Mouse (Mus musculus): ENCODE data around the gene Mus81. TPM values are rescaled to one million over a fixed set of nuclear protein-coding genes. Genes with fewer than 3 reads are reported as not detected.

Mus81 gene
- total RNA-seq, 4 experiments from 2014 or later = 25.8 to 40.4 (median 33.8) TPM

DNA sequence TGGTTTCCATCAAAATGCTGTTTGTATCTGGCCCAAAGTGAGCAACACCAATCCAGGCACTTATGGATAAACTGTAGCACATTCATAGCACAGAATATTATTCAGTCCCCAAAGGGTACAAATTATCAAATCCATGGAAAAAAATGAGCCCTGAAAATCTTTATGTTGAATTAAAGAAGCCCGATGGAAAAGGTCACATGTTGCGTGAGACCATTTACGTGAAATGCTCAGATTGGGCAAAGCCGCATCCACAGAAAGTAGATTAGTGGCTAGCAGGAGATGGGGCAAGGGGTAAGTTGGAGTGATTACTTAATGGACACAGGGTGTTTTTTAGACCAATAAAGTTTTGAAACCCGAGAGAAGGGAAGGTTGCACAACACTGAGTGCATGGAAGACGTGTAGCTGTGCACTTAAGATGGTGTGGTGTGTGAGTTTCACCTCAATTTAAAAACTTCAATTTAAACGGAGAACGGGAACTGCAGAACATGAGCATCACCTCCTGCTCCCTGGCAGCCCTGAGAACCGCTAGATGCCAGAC is 43.8 kb downstream of the Mus81 start:
- no peak for DNase-seq

DNA sequence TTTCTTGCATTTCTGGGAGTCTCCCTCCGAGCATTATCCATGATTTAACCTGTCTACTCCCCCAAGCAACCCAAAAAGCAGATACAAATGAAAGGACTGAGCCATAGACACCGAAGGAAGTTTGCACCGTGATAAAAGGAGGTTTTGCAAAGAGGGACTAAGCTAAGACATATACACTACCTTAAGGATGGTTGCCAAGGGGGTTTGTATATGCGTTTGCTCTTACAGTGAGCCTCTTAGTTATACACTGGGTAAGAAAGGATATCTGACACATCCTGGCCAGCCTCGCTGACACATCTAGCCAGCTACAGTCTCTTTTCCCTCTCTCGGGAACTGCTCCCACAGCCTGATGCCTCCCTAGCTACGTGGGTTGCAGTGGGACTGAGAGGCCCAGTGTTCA is 54.3 kb downstream of the Mus81 start:
- no peak for DNase-seq

DNA sequence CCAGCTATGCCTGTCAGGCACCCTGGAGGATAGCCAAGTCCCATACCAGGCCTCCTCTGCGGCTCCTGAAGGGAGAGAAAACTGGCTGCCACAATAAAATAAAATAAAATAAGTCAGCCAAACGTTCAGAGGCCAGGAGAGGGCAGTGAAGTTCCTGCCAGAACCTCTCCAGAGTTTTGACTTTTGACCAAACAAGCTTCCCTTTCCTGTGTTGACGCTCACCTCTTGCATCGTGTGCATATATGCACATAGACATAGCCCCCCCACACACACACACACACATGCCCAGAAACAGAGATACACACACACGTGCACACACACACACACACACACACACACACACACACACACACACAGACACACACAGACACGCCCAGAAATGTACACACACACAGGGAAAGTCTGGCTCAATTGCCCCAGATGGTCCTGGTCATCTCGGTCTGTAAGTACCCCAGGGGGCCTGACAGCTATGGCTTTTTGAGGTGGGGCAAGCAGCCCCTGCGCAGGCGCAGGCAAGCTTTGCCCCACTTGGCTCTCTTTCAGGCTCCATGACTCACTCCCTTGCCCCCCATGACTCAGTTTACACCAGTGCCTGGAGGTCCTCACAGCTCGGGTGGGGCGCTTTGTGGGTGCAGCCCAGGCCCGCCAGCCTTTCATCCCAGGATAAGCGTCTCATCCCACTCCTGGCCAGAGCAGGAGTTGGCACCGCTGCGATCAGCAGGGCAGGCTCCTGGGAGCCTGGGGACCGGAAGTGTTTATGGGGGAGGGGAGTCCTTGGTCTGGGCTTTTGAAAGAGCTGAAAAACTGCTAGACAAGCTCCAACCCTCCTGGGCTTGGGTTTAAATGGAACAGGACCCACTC is 55.0 kb downstream of the Mus81 start:
- DNase-seq = peak; percentile 53

Other genes with a start within 250 kb of the Mus81 start
- 10 to 100 TPM; 23.9 to 35.0 (median 29.7) TPM for gene Pacs1, start 215.3 kb downstream of the Mus81 start, total RNA-seq (2022)
- gene Sf3b2, start 192.9 kb downstream of the Mus81 start, total RNA-seq (2022) = 100 to 1,000 TPM; 179 to 198 (median 191) TPM
- gene Gal3st3, start 190.1 kb downstream of the Mus81 start, total RNA-seq (2022) = under 1 TPM; 0.09 to 0.62 (median 0.30) TPM
- not detected for gene Catsper1, start 152.7 kb downstream of the Mus81 start, total RNA-seq (2022)
- 10 to 100 TPM in 2 of 4 experiments, 1 to 10 TPM in 2; 1.2 to 14.6 (median 6.8) TPM for gene Cst6, start 138.8 kb downstream of the Mus81 start, total RNA-seq (2022)
- gene Eif1ad, start 121.7 kb downstream of the Mus81 start, total RNA-seq (2022) = 10 to 100 TPM; 22.2 to 26.7 (median 25.2) TPM
- gene Banf1, start 121.2 kb downstream of the Mus81 start, total RNA-seq (2022) = 100 to 1,000 TPM; 130 to 147 (median 140) TPM
- gene Sart1, start 99.7 kb downstream of the Mus81 start, total RNA-seq (2022) = 100 to 1,000 TPM in 2 of 4 experiments, 10 to 100 TPM in 2; 75.2 to 101 (median 98.6) TPM
- gene Tsga10ip, start 85.9 kb downstream of the Mus81 start, total RNA-seq (2022) = under 1 TPM in 1 of 4 experiments, not detected in 3; 0.17 TPM
- gene Drap1, start 63.4 kb downstream of the Mus81 start, total RNA-seq (2022) = 100 to 1,000 TPM; 272 to 295 (median 289) TPM
- 10 to 100 TPM; 52.2 to 59.2 (median 52.8) TPM for gene AI837181, start 63.3 kb downstream of the Mus81 start, total RNA-seq (2022)
- under 1 TPM in 3 of 4 experiments, not detected in 1; 0.22 to 0.86 (median 0.56) TPM for gene Fosl1, start 40.9 kb downstream of the Mus81 start, total RNA-seq (2022)
- gene Ccdc85b, start 30.5 kb downstream of the Mus81 start, total RNA-seq (2022) = 10 to 100 TPM in 3 of 4 experiments, 1 to 10 TPM in 1; 8.9 to 12.4 (median 11.4) TPM
- gene Fibp, start 27.8 kb downstream of the Mus81 start, total RNA-seq (2022) = 100 to 1,000 TPM in 2 of 4 experiments, 10 to 100 TPM in 2; 95.6 to 139 (median 110) TPM
- gene Ctsw, start 19.9 kb downstream of the Mus81 start, total RNA-seq (2022) = 1 to 10 TPM; 1.1 to 2.2 (median 1.6) TPM
- gene Efemp2, start 14.4 kb downstream of the Mus81 start, total RNA-seq (2022) = 100 to 1,000 TPM in 2 of 4 experiments, 10 to 100 TPM in 2; 64.9 to 173 (median 105) TPM
- gene Cfl1, start 2.1 kb upstream of the Mus81 start, total RNA-seq (2022) = 100 to 1,000 TPM; 711 to 770 (median 737) TPM
- gene 1700020D05Rik, start 15.4 kb upstream of the Mus81 start, total RNA-seq (2022) = 10 to 100 TPM in 1 of 4 experiments, 1 to 10 TPM in 3; 2.2 to 10.4 (median 5.4) TPM
- gene Snx32, start 22.1 kb upstream of the Mus81 start, total RNA-seq (2022) = 10 to 100 TPM; 13.4 to 35.0 (median 23.9) TPM
- gene Ovol1, start 72.2 kb upstream of the Mus81 start, total RNA-seq (2022) = not detected
- 10 to 100 TPM; 10.8 to 15.7 (median 13.1) TPM for gene Ap5b1, start 79.6 kb upstream of the Mus81 start, total RNA-seq (2022)
- gene Rnaseh2c, start 113.5 kb upstream of the Mus81 start, total RNA-seq (2022) = 100 to 1,000 TPM; 123 to 156 (median 130) TPM
- 10 to 100 TPM; 71.6 to 90.4 (median 76.6) TPM for gene Kat5, start 121.8 kb upstream of the Mus81 start, total RNA-seq (2022)
- gene Rela, start 149.1 kb upstream of the Mus81 start, total RNA-seq (2022) = 100 to 1,000 TPM in 2 of 4 experiments, 10 to 100 TPM in 2; 90.0 to 114 (median 96.4) TPM
- gene Sipa1, start 175.3 kb upstream of the Mus81 start, total RNA-seq (2022) = 10 to 100 TPM; 40.3 to 76.9 (median 57.8) TPM
- 10 to 100 TPM; 40.8 to 53.6 (median 46.3) TPM for gene Map3k11, start 200.3 kb upstream of the Mus81 start, total RNA-seq (2022)
- 100 to 1,000 TPM in 3 of 4 experiments, 10 to 100 TPM in 1; 95.1 to 183 (median 136) TPM for gene Pcnx3, start 200.5 kb upstream of the Mus81 start, total RNA-seq (2022)
- not detected for gene Kcnk7, start 216.0 kb upstream of the Mus81 start, total RNA-seq (2022)
- gene Ehbp1l1, start 237.9 kb upstream of the Mus81 start, total RNA-seq (2022) = 10 to 100 TPM; 24.9 to 39.2 (median 32.8) TPM
- gene Fam89b, start 241.3 kb upstream of the Mus81 start, total RNA-seq (2022) = 10 to 100 TPM; 56.2 to 62.7 (median 57.0) TPM